Mouse (Mus musculus) liver, embryonic 16.5 days (tissue): ENCODE data around the gene C1qtnf12. TPM values are rescaled to one million over a fixed set of nuclear protein-coding genes. Genes with fewer than 3 reads are reported as not detected.

Experiments
- ATAC-seq: fragments of 200-750 bp; cut with Nextera tagmentation; 2 replicates; pipeline ENCODE4 v1.8.0; 2017; ENCODE audit warnings: low read depth, mild to moderate bottlenecking, moderate number of reproducible peaks, moderate library complexity
- H3K27ac ChIP-seq: fragments of 300-500 bp; sonication (generic); 2 replicates; pipeline ENCODE4 v1.5.1; 2014; ENCODE audit warnings: mild to moderate bottlenecking, low read length
- H3K27me3 ChIP-seq: fragments of 300-500 bp; sonication (generic); 2 replicates; pipeline ENCODE4 v1.6.1; 2014; ENCODE audit warnings: low read depth, low read length, mixed read lengths; ENCODE audit not compliant: control insufficient read depth, insufficient read depth
- H3K36me3 ChIP-seq: fragments of 300-500 bp; sonication (generic); 2 replicates; pipeline ENCODE4 v1.6.1; 2014; ENCODE audit warnings: mild to moderate bottlenecking; ENCODE audit not compliant: control insufficient read depth, insufficient read depth
- H3K4me1 ChIP-seq: fragments of 300-500 bp; sonication (generic); 2 replicates; pipeline ENCODE4 v1.6.1; 2014; ENCODE audit warnings: low read depth, low read length, mixed read lengths; ENCODE audit not compliant: control insufficient read depth
- H3K4me2 ChIP-seq: fragments of 300-500 bp; sonication (generic); 2 replicates; pipeline ENCODE4 v1.6.1; 2014; ENCODE audit warnings: low read depth, low read length, mixed read lengths
- H3K4me3 ChIP-seq: fragments of 300-500 bp; sonication (generic); 2 replicates; pipeline ENCODE4 v1.5.1; 2014; ENCODE audit warnings: low read depth, mild to moderate bottlenecking, low read length
- H3K9ac ChIP-seq: fragments of 300-500 bp; sonication (generic); 2 replicates; pipeline ENCODE4 v1.6.1; 2014; ENCODE audit warnings: low read depth, low read length
- H3K9me3 ChIP-seq: fragments of 300-500 bp; sonication (generic); replicated peaks from 2 replicates; pipeline ENCODE4 v1.6.1; 2016; ENCODE audit warnings: low read length; ENCODE audit not compliant: control insufficient read depth
- WGBS: fragments of 180-500 bp; shearing (Covaris S2); extraction: QIAGEN DNeasy Blood & Tissue Kit; methylation state at CpG from one replicate; pipeline ENCODE4 v1.1.7; 2014; ENCODE audit not compliant: insufficient replicate concordance; 5-methylcytosine and 5-hydroxymethylcytosine counted together
- polyA plus RNA-seq: library from polyadenylated mRNA; unstranded; fragments of >200 nt; fragmentation: Nextera tagmentation; extraction: Ambion mirVana; gene quantifications from 2 replicates; pipeline ENCODE4 v1.2.1, GENCODE M21; 2015

C1qtnf12 gene
- polyA plus RNA-seq, 1 experiment from 2014 or later = 60.0 TPM

- Histone ChIP-seq H3K27ac (peak overlapping the region; percentile 89), H3K27me3 (no peaks in the 10 kb centered on the region), H3K9ac (peak overlapping the region; percentile 83), H3K4me2 (peak overlapping the region; percentile 100), H3K9me3 (no peaks in the 10 kb centered on the region), H3K36me3 (peaks cover 2% of the 10 kb centered on the region; the same call in 1 of the 2 replicates), H3K4me1 (peaks cover 54% of the 10 kb centered on the region), H3K4me3 (peak overlapping the region; percentile 85)
- 64% methylated on average over 22 of the region's 22 CpGs for WGBS
- no peak for ATAC-seq
Observed at GRCm38 (mm10) chr4:155991211-155991907, 29.2 kb downstream of the C1qtnf12 start.

- Histone ChIP-seq H3K27ac (peak overlapping the region; percentile 89), H3K27me3 (no peaks in the 10 kb centered on the region), H3K4me3 (peak overlapping the region; percentile 85), H3K36me3 (peaks cover 6% of the 10 kb centered on the region; the same call in 1 of the 2 replicates), H3K9ac (peak overlapping the region; percentile 83), H3K9me3 (no peaks in the 10 kb centered on the region), H3K4me2 (peak overlapping the region; percentile 100), H3K4me1 (peaks cover 54% of the 10 kb centered on the region)
- ATAC-seq = no peak
- 25% methylated on average over 37 of the region's 37 CpGs for WGBS
Observed at GRCm38 (mm10) chr4:155991908-155992230, 29.8 kb downstream of the C1qtnf12 start.

- Histone ChIP-seq H3K4me2 (peak within 1 kb of the TSS; percentile 100), H3K4me3 (peak within 1 kb of the TSS; percentile 85), H3K9me3 (no peaks in the 10 kb centered on the region), H3K27ac (peak within 1 kb of the TSS; percentile 98), H3K27me3 (no peaks in the 10 kb centered on the region), H3K4me1 (peaks cover 54% of the 10 kb centered on the region), H3K9ac (peak within 1 kb of the TSS; percentile 91), H3K36me3 (peaks cover 6% of the 10 kb centered on the region; the same call in 1 of the 2 replicates)
- ATAC-seq = peak; percentile 81
- under 1% methylated on average over 99 of the region's 99 CpGs for WGBS
Observed at GRCm38 (mm10) chr4:155992241-155992905, 30.3 kb downstream of the C1qtnf12 start, which contains the start of the genes B3galt6 and Sdf4. B3galt6 (minus strand) TSS chr4:155992649. Sdf4 (plus strand) TSS chr4:155992872.

- Histone ChIP-seq H3K4me2 (peak overlapping the region; percentile 81), H3K4me1 (peaks cover 52% of the 10 kb centered on the region)
- peak; percentile 79 for ATAC-seq
Observed at GRCm38 (mm10) chr4:155992906-155993547, 30.9 kb downstream of the C1qtnf12 start.

GRCm38 (mm10) chr4:155993606-155994005 is 31.5 kb downstream of the C1qtnf12 start:
- Histone ChIP-seq H3K27ac (peak overlapping the region; percentile 98), H3K36me3 (peaks cover 12% of the 10 kb centered on the region), H3K4me2 (peak overlapping the region; percentile 81), H3K4me1 (peaks cover 46% of the 10 kb centered on the region), H3K27me3 (no peaks in the 10 kb centered on the region), H3K9ac (peak overlapping the region; percentile 91), H3K4me3 (peak overlapping the region; percentile 85), H3K9me3 (no peaks in the 10 kb centered on the region)
- WGBS = 4% methylated on average over 15 of the region's 15 CpGs
- no peak for ATAC-seq

More at GRCm38 (mm10) chr4:155992906-155993547, 30.9 kb downstream of the C1qtnf12 start:
- Histone ChIP-seq H3K36me3 (peaks cover 11% of the 10 kb centered on the region), H3K9me3 (no peaks in the 10 kb centered on the region), H3K4me3 (peak overlapping the region; percentile 85), H3K27ac (peak overlapping the region; percentile 98), H3K9ac (peak overlapping the region; percentile 91), H3K27me3 (no peaks in the 10 kb centered on the region)
- WGBS = under 1% methylated on average over 70 of the region's 70 CpGs

- Histone ChIP-seq H3K36me3 (peaks cover 67% of the 10 kb centered on the region), H3K4me3 (no peak overlapping the region), H3K4me1 (no peaks in the 10 kb centered on the region), H3K9ac (no peak overlapping the region), H3K27me3 (no peaks in the 10 kb centered on the region), H3K4me2 (no peak overlapping the region), H3K27ac (no peak overlapping the region), H3K9me3 (no peaks in the 10 kb centered on the region)
- WGBS = 81% methylated on average over 3 of the region's 3 CpGs
- ATAC-seq = no peak
Observed at GRCm38 (mm10) chr4:156004109-156004508, 42.0 kb downstream of the C1qtnf12 start.

GRCm38 (mm10) chr4:156008369-156008768 is 46.3 kb downstream of the C1qtnf12 start:
- H3K4me2 ChIP-seq = no peak overlapping the region
- H3K27ac ChIP-seq = no peak overlapping the region
- peaks cover 51% of the 10 kb centered on the region for H3K36me3 ChIP-seq
- WGBS = 85% methylated on average over 4 of the region's 4 CpGs
- H3K9me3 ChIP-seq = no peaks in the 10 kb centered on the region
- no peaks in the 10 kb centered on the region for H3K27me3 ChIP-seq
- no peaks in the 10 kb centered on the region for H3K4me1 ChIP-seq
- no peak overlapping the region for H3K9ac ChIP-seq
- no peak overlapping the region for H3K4me3 ChIP-seq
- no peak for ATAC-seq

- Histone ChIP-seq H3K4me2 (no peak within 1 kb of the TSS), H3K27me3 (no peaks in the 10 kb centered on the region), H3K4me3 (no peak within 1 kb of the TSS), H3K4me1 (no peaks in the 10 kb centered on the region), H3K9ac (no peak within 1 kb of the TSS), H3K27ac (no peak within 1 kb of the TSS), H3K36me3 (peaks cover 25% of the 10 kb centered on the region), H3K9me3 (no peaks in the 10 kb centered on the region)
- 72% methylated on average over 8 of the region's 8 CpGs for WGBS
- no peak for ATAC-seq
Observed at GRCm38 (mm10) chr4:156013637-156014036, 51.5 kb downstream of the C1qtnf12 start, which contains the start of gene Tnfrsf4. Tnfrsf4 (plus strand) TSS chr4:156013843.
